Mouse (Mus musculus) left cerebral cortex, postnatal 36 days (tissue): Measurements from ENCODE around the gene Gm43738. TPM values are rescaled to one million over a fixed set of nuclear protein-coding genes. Genes with fewer than 3 reads are reported as not detected.

Source experiments
- DNase-seq, 2 experiments: peaks; one replicate each; pipeline ENCODE4 v3.0.0; 2021 to 2022; ENCODE audit warnings: low spot score in 2 of 2, mixed read lengths in 1 of 2
- intact Hi-C: fragments of 180-260 bp; cut with DNase I; formaldehyde crosslinking; loops from one replicate; pipeline ENCODE4 v1.15.1; 2025
- total RNA-seq, 2 experiments: library from RNA; stranded (reverse); gene quantifications; 2 replicates each; pipeline ENCODE4 v1.2.3; 2021

The Gm43738 gene
- total RNA-seq, 2 experiments from 2014 or later, result 0.15 to 0.43 TPM

GRCm38 (mm10) chr3:89061696-89062095, 39.2 kb downstream of the Gm43738 start:
- DNase-seq, result no peak
- intact Hi-C loops, result no loop called here

- DNase-seq, result no peak
- intact Hi-C loops, result no loop called here
These were observed 42.1 kb downstream of the Gm43738 start for GRCm38 (mm10) chr3:89058783-89059182.

GRCm38 (mm10) chr3:89058361-89058760, 42.5 kb downstream of the Gm43738 start:
- DNase-seq, result no peak
- intact Hi-C loops, result no loop called here

- intact Hi-C loops, result no loop called here
- DNase-seq, result no peak
These were observed 57.5 kb downstream of the Gm43738 start for GRCm38 (mm10) chr3:89043359-89043758.

Other genes starting within 250 kb of the Gm43738 start
- 10 to 100 TPM; 19.8 to 23.0 TPM for gene Msto1, start 187.1 kb downstream of the Gm43738 start, total RNA-seq
- 10 to 100 TPM; 81.3 to 95.4 TPM for gene Ash1l, start 150.5 kb downstream of the Gm43738 start, total RNA-seq
- gene Dap3, start 149.9 kb downstream of the Gm43738 start, total RNA-seq, result 100 to 1,000 TPM in 1 of 2 experiments, 10 to 100 TPM in 1; 97.8 to 107 TPM
- gene Rusc1, start 7.8 kb downstream of the Gm43738 start, total RNA-seq, result 100 to 1,000 TPM; 185 to 202 TPM
- gene Fdps, start 860 bp upstream of the Gm43738 start, total RNA-seq, result 10 to 100 TPM; 79.8 to 94.6 TPM
- not detected for gene Pklr, start 35.0 kb upstream of the Gm43738 start, total RNA-seq
- 10 to 100 TPM; 12.9 to 19.1 TPM for gene Hcn3, start 59.1 kb upstream of the Gm43738 start, total RNA-seq
- gene Clk2, start 63.7 kb upstream of the Gm43738 start, total RNA-seq, result 10 to 100 TPM; 36.8 to 52.2 TPM
- gene Scamp3, start 76.4 kb upstream of the Gm43738 start, total RNA-seq, result 10 to 100 TPM; 64.0 to 67.2 TPM
- 10 to 100 TPM; 59.3 to 60.3 TPM for gene Fam189b, start 82.0 kb upstream of the Gm43738 start, total RNA-seq
- gene Gba, start 101.8 kb upstream of the Gm43738 start, total RNA-seq, result 10 to 100 TPM; 62.4 to 64.6 TPM
- gene Thbs3, start 114.1 kb upstream of the Gm43738 start, total RNA-seq, result 10 to 100 TPM; 21.0 to 21.3 TPM
- gene Mtx1, start 126.0 kb upstream of the Gm43738 start, total RNA-seq, result 10 to 100 TPM; 90.6 to 93.8 TPM
- 1 to 10 TPM in 1 of 2 experiments, under 1 TPM in 1; 0.44 to 1.1 TPM for gene Muc1, start 128.0 kb upstream of the Gm43738 start, total RNA-seq
- 10 to 100 TPM; 59.7 to 64.9 TPM for gene Krtcap2, start 144.9 kb upstream of the Gm43738 start, total RNA-seq
- gene Trim46, start 145.2 kb upstream of the Gm43738 start, total RNA-seq, result 10 to 100 TPM; 74.4 to 88.7 TPM
- gene Dpm3, start 158.3 kb upstream of the Gm43738 start, total RNA-seq, result 10 to 100 TPM; 47.0 to 51.7 TPM
- gene Slc50a1, start 169.5 kb upstream of the Gm43738 start, total RNA-seq, result 10 to 100 TPM; 34.5 to 39.1 TPM
- 1 to 10 TPM; 4.2 to 7.4 TPM for gene Efna1, start 180.0 kb upstream of the Gm43738 start, total RNA-seq
- gene Efna3, start 221.9 kb upstream of the Gm43738 start, total RNA-seq, result 10 to 100 TPM; 50.4 to 59.5 TPM
- 1 to 10 TPM in 1 of 2 experiments, not detected in 1; 1.2 TPM for gene Efna4, start 236.9 kb upstream of the Gm43738 start, total RNA-seq
- 100 to 1,000 TPM in 1 of 2 experiments, 10 to 100 TPM in 1; 96.1 to 120 TPM for gene Adam15, start 248.9 kb upstream of the Gm43738 start, total RNA-seq